Comparison of ENCODE assay signal across 17 mouse cellular contexts in genomic region chr10:22206443-22206842, GRCm38 (mm10). TPM values are rescaled to one million over a fixed set of nuclear protein-coding genes. Genes with fewer than 3 reads are reported as not detected.
"Had no signal": no experiment of that assay in that cellular context is flagged by ENCODE, and none has a peak within 500 bp of the region (broad histone marks: within the 10 kb centered on the region; RNA-seq: fewer than 3 reads in every experiment).

No protein-coding gene starts in this region.

RNA-seq across cellular contexts. Expression of gene H60b, which starts 48.1 kb away (rescaled TPM):
- total RNA-seq: heart, postnatal 10 days; heart, postnatal 14 days; heart, postnatal 25 days; heart, postnatal 36 days; heart, postnatal 4 days; hematopoietic stem cell, adult 5-6 weeks; hindbrain, postnatal 0 days; layer of hippocampus, adult 18-20 months; layer of hippocampus, adult 2 months; layer of hippocampus, adult 8-10 months; layer of hippocampus, postnatal 10 days; layer of hippocampus, postnatal 14 days; layer of hippocampus, postnatal 25 days; layer of hippocampus, postnatal 36 days had no signal
- polyA plus RNA-seq: large intestine, adult 2 months had no signal

RNA-seq across cellular contexts. Expression of gene Raet1e, which starts 48.1 kb away (rescaled TPM):
- total RNA-seq: heart, postnatal 25 days; heart, postnatal 36 days; hematopoietic stem cell, adult 5-6 weeks; layer of hippocampus, adult 18-20 months; layer of hippocampus, adult 2 months; layer of hippocampus, adult 8-10 months; layer of hippocampus, postnatal 10 days; layer of hippocampus, postnatal 14 days; layer of hippocampus, postnatal 25 days; layer of hippocampus, postnatal 36 days; left cerebral cortex, adult 18-20 months; left cerebral cortex, adult 8-10 months had no signal

RNA-seq across cellular contexts. Expression of gene E030030I06Rik, which starts 57.4 kb away (rescaled TPM):
- total RNA-seq: layer of hippocampus, postnatal 36 days had no signal
